Mouse (Mus musculus) forebrain, embryonic 14.5 days (tissue): ENCODE results near the gene Flywch1. TPM values are rescaled to one million over a fixed set of nuclear protein-coding genes. Genes with fewer than 3 reads are reported as not detected.
A peak's percentile ranks its signal among the peaks of the same experiment; 100 is the strongest.

Source experiments
- ATAC-seq: fragments of 200-750 bp; cut with Nextera tagmentation; 2 replicates; pipeline ENCODE4 v1.8.0; 2017; ENCODE audit warnings: mild to moderate bottlenecking, moderate library complexity
- DNase-seq: peaks from one replicate; pipeline ENCODE4 v3.0.0-alpha.2; 2015; ENCODE audit warnings: low spot score
- H3K27ac ChIP-seq: fragments of 300-500 bp; sonication (generic); 2 replicates; pipeline ENCODE4 v1.5.1; 2014; ENCODE audit warnings: low read depth, mild to moderate bottlenecking, control low read depth, low read length, moderate library complexity
- H3K27me3 ChIP-seq: fragments of 300-500 bp; sonication (generic); replicated peaks from 2 replicates; pipeline ENCODE4 v1.6.1; 2014; ENCODE audit warnings: low read length, control low read depth, mixed read lengths; ENCODE audit not compliant: control insufficient read depth, insufficient read depth
- H3K36me3 ChIP-seq: fragments of 300-500 bp; sonication (generic); 2 replicates; pipeline ENCODE4 v1.6.1; 2014; ENCODE audit warnings: low read length, control low read depth; ENCODE audit not compliant: control insufficient read depth, insufficient read depth
- H3K4me1 ChIP-seq: fragments of 300-500 bp; sonication (generic); 2 replicates; pipeline ENCODE4 v1.6.1; 2014; ENCODE audit warnings: antibody characterized with exemption, low read length, control low read depth; ENCODE audit not compliant: control insufficient read depth, insufficient read depth
- H3K4me2 ChIP-seq: fragments of 300-500 bp; sonication (generic); 2 replicates; pipeline ENCODE4 v1.6.1; 2014; ENCODE audit warnings: mild to moderate bottlenecking, control low read depth, low read length
- H3K4me3 ChIP-seq: fragments of 300-500 bp; sonication (generic); 2 replicates; pipeline ENCODE4 v1.5.1; 2014; ENCODE audit warnings: low read depth, low read length, control low read depth
- H3K9ac ChIP-seq: fragments of 300-500 bp; sonication (generic); 2 replicates; pipeline ENCODE4 v1.6.1; 2014; ENCODE audit warnings: mild to moderate bottlenecking, low read length, control low read depth, moderate library complexity
- H3K9me3 ChIP-seq: fragments of 300-500 bp; sonication (generic); replicated peaks from 2 replicates; pipeline ENCODE4 v1.6.1; 2016; ENCODE audit warnings: low read length, control low read depth, mixed read lengths; ENCODE audit not compliant: control insufficient read depth
- WGBS: fragments of 180-500 bp; shearing (Covaris S2); extraction: QIAGEN DNeasy Blood & Tissue Kit; methylation state at CpG from one replicate; pipeline ENCODE4 v1.1.7; 2014; 5-methylcytosine and 5-hydroxymethylcytosine counted together
- polyA plus RNA-seq: library from polyadenylated mRNA; unstranded; fragments of >200 nt; fragmentation: Nextera tagmentation; extraction: Ambion mirVana; gene quantifications from 2 replicates; pipeline ENCODE4 v1.2.1, GENCODE M21; 2014

Gene Flywch1
- polyA plus RNA-seq, 1 experiment from 2014 or later: 129 TPM

DNA sequence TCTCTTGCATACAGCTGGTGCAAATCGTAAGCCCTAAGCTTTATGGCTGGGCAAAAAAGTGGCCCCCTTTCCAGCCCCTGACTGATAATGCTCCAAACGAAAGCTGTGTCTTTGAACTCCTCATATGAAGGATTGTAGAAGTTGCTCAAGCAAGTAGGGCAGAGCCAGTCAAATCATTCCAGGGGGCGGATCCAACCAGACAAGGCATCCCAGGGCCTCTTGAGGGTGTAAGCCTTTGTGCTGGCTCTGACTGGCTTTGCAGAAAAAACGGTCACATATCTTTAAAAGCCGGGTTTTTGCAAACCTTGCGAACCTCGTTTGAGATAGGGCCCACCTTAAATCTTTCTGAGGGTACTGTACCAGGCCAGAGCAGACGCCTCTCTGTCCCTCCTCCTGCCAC lies 27.3 kb downstream of the Flywch1 start:
- ATAC-seq: no peak
- peaks cover 64% of the 10 kb centered on the region for H3K27me3 ChIP-seq

DNA sequence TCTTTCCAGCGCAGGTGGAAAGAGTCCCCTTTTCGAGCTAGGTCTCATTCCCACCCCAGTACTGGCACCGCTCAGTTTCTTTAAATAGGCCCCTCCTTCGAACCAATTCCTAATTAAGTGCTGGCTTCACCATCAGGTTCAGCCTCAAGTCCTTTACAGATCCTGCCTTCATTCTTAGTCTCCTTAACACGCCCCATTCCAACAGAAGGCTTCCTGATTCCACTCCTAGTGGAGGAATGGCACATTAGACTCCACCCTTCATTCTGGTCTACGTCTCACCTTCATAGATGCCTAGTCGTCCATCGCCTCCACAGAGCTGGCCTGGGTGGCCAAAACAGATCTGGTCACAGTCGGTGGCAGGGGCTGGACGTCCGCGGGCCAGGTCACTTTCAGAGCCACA lies 28.5 kb downstream of the Flywch1 start:
- ATAC-seq (no peak), DNase-seq (no peak)
- peaks cover 23% of the 10 kb centered on the region; the same call in 1 of the 2 replicates for H3K4me1 ChIP-seq
- WGBS: 64% methylated on average over 12 of the region's 12 CpGs
- no peak overlapping the region for H3K9ac ChIP-seq
- peaks cover 64% of the 10 kb centered on the region for H3K27me3 ChIP-seq
- no peak overlapping the region for H3K27ac ChIP-seq
- no peaks in the 10 kb centered on the region for H3K9me3 ChIP-seq
- peak overlapping the region; percentile 10; the same call in 1 of the 2 replicates for H3K4me3 ChIP-seq
- H3K36me3 ChIP-seq: 0 out of 2 replicates have a peak, but pooled peaks cover 2% of the 10 kb centered on the region
- no peak overlapping the region for H3K4me2 ChIP-seq

More for the DNA sequence above, 27.3 kb downstream of the Flywch1 start:
- no peak overlapping the region for H3K4me3 ChIP-seq
- no peak overlapping the region for H3K27ac ChIP-seq
- no peak overlapping the region for H3K4me2 ChIP-seq
- no peaks in the 10 kb centered on the region for H3K9me3 ChIP-seq
- 18% methylated on average over 8 of the region's 8 CpGs for WGBS
- H3K36me3 ChIP-seq: no peaks in the 10 kb centered on the region
- peaks cover 17% of the 10 kb centered on the region; the same call in 1 of the 2 replicates for H3K4me1 ChIP-seq
- H3K9ac ChIP-seq: no peak overlapping the region
- no peak for DNase-seq

DNA sequence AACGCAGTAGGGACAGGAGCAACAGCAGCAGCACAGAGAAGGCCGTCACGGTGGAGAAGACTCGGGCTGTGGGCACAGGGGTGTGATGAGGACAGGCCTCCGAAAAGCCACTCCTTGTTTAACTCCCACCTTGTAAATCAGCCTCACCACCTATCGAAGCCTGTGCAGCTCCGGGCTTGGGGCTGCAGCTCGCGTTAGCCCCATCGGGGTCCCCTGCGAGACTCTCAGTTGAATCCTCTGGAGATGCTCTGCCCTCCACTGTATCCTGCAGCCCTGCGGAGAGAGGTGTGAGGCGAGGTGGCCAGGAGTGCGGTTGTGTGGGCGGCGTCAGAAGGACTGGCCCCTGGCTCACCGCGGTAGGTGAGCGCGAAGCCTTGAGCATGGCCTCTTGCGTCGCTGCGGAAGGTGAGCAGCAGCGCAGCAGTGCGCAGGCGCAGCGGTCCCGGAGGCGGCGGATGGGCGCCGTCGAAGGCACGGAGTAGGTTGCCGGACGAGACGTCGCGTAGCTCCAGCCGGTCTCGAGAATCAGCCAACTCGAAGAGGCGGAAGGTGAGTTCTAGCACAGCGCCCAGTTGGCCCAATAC lies 29.1 kb downstream of the Flywch1 start:
- peak overlapping the region; percentile 10 for H3K4me3 ChIP-seq
- ATAC-seq: no peak
- 7% methylated on average over 44 of the region's 44 CpGs for WGBS
- peaks cover 23% of the 10 kb centered on the region; the same call in 1 of the 2 replicates for H3K4me1 ChIP-seq
- DNase-seq: peak; percentile 31
- peaks cover 59% of the 10 kb centered on the region for H3K27me3 ChIP-seq
- no peaks in the 10 kb centered on the region for H3K9me3 ChIP-seq
- H3K4me2 ChIP-seq: peak overlapping the region; percentile 43
- H3K27ac ChIP-seq: no peak overlapping the region
- peaks cover 8% of the 10 kb centered on the region; the same call in 1 of the 2 replicates for H3K36me3 ChIP-seq
- H3K9ac ChIP-seq: no peak overlapping the region

DNA sequence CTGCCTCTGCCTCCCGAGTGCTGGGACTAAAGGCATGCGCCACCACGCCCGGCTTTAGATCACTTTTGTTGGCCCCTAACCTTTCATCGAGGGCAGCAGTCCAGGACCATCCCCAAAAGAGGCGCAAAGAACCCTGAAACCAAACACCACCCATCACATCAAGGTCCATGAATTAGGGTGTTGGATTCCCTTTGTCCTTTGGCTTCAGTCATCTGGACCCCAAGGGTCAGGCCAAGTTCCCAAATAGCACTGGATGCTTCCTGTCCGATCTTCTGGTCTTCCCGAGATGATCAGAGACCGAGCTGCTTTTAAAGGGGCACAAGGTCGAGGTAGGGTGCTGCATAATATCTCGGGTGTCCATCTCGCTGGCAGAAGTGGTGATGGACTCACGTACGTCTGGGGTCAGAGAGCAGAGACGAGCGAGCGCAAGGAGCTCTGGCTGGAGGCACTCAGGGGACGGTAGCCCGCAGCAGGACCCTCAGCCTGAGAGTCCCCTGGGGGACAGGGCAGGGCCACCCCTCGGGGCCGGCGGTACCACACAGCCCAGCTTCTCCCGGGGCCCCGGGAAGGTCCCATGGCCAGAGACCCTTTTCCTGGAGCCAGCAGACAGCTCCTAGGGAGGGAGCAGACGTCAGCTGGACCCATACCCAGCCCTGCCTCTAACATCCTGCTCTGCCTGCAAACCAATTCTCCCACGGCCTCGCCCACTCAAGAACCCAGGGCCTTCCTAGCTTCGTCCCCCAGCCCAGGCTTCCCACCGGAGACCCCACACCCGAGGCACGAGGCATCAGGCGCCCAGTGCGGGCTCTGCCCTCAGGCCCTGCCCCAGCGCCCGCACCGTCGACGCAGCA lies 29.8 kb downstream of the Flywch1 start:
- peaks cover 55% of the 10 kb centered on the region for H3K27me3 ChIP-seq
- DNase-seq: no peak
- WGBS: 56% methylated on average over 37 of the region's 38 CpGs
- H3K4me3 ChIP-seq: no peak overlapping the region
- no peak overlapping the region for H3K9ac ChIP-seq
- H3K27ac ChIP-seq: no peak overlapping the region
- H3K4me1 ChIP-seq: peaks cover 23% of the 10 kb centered on the region; the same call in 1 of the 2 replicates
- H3K36me3 ChIP-seq: peaks cover 14% of the 10 kb centered on the region
- H3K9me3 ChIP-seq: no peaks in the 10 kb centered on the region
- ATAC-seq: no peak
- no peak overlapping the region for H3K4me2 ChIP-seq

DNA sequence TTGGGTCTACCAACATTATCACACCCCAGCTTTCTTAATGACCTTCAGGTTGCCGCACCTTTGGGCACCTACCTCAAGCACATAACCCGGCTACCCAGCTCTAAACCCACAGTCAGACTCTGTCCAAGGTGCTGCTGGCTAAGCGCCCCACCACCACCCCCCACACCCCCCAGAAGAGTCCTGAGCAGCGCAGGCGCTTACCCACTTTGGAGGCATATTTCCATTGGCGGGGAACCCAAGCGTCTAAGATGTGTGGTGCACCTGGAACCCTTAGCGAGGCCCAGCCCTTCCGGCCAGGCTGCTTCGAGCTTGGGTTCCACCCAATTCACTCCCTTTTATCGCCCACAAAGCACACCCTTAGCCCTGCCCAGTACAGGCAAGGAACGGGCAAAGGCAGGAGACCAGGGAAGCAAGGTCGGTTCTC lies 30.8 kb downstream of the Flywch1 start, which contains the start of gene Paqr4:
TSS of gene Paqr4 (minus strand) at position 270 of the 424 bp plus-strand sequence.
- ATAC-seq: peak; percentile 23; the same call in 1 of the 2 replicates
- H3K27me3 ChIP-seq: peaks cover 47% of the 10 kb centered on the region
- no peaks in the 10 kb centered on the region for H3K9me3 ChIP-seq
- H3K36me3 ChIP-seq: peaks cover 23% of the 10 kb centered on the region
- peak within 1 kb of the TSS; percentile 63 for H3K27ac ChIP-seq
- H3K4me1 ChIP-seq: peaks cover 19% of the 10 kb centered on the region; the same call in 1 of the 2 replicates
- H3K4me2 ChIP-seq: peak within 1 kb of the TSS; percentile 98
- no peak for DNase-seq
- peak within 1 kb of the TSS; percentile 50 for H3K4me3 ChIP-seq
- 7% methylated on average over 13 of the region's 13 CpGs for WGBS
- H3K9ac ChIP-seq: peak within 1 kb of the TSS; percentile 85

DNA sequence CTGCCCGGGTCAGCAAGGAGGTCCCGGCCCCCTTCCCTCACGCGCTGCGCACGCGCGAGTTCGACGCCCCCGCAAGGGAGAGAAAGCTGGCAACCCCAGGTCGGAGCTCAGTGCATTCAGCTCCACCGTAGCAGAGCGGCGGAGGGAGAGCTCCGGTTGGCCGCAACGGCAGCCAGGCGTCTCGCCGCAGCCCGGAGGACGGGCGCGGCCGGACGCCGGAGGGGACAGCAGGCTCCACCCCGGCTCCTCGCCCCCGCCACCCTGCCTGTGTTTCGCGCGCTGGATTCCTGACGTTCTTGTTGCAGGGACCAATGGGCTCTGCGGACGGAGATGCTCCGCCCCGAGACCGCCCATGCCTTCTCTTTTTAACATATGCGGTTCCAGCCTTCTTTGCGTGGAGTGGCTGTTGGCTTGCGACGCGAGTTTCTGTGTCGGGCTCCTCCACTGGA lies 31.2 kb downstream of the Flywch1 start:
- peak; percentile 91 for ATAC-seq
- WGBS: under 1% methylated on average over 45 of the region's 46 CpGs
- H3K9ac ChIP-seq: peak overlapping the region; percentile 85
- H3K27me3 ChIP-seq: peaks cover 44% of the 10 kb centered on the region
- DNase-seq: peak; percentile 93
- peak overlapping the region; percentile 50 for H3K4me3 ChIP-seq
- H3K4me1 ChIP-seq: peaks cover 17% of the 10 kb centered on the region; the same call in 1 of the 2 replicates
- peak overlapping the region; percentile 98 for H3K4me2 ChIP-seq
- H3K9me3 ChIP-seq: no peaks in the 10 kb centered on the region
- H3K36me3 ChIP-seq: peaks cover 27% of the 10 kb centered on the region
- H3K27ac ChIP-seq: peak overlapping the region; percentile 63

DNA sequence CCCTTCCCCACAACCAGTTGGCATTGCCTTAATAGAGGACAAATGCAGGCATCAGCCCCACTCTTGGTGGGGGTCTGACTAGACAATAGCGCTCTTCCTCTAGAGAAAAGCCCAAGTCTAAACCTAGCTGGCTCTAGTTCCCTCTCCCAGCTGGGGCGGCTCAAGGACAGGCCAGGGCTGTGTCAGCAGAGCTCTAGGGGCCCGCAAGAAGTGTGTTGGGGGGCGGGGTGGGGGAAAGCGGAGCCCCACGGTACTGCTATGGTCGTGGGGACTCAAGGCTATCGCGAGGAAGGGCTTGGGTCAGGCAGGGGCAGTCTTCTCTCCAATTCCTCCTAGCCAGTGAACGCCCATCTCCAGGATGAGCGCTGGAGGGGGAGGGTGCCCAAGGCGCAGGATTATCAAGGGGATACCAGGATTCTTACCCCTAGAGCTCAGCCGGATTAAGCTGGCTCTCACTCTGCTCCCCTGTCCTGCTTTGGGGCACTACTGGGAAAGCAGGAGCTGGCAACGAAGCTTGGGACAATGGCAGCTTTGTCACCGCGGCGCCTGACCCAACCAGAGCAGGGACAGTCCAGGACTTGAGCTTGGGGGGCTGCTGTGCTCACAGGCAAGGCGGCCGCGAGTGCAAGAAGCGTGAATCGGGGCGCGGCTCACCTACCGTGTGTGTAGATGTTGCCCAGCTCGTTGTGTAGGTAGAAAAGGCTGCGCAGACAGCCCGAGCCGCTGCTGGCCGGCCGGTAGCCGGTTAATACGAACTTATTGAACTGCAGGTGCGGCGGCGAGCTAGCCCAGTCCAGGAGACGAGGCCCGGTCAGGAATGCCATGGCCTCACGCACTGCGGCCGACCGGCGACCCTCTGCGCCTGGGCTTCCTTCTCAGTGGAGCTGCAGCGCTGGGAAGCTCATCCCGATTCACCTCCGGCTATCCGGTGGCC lies 31.9 kb downstream of the Flywch1 start:
- peak overlapping the region; percentile 63 for H3K27ac ChIP-seq
- peak; percentile 44 for DNase-seq
- H3K4me3 ChIP-seq: peak overlapping the region; percentile 50
- no peaks in the 10 kb centered on the region for H3K9me3 ChIP-seq
- peak overlapping the region; percentile 98 for H3K4me2 ChIP-seq
- under 1% methylated on average over 48 of the region's 48 CpGs for WGBS
- peak; percentile 42 for ATAC-seq
- H3K27me3 ChIP-seq: peaks cover 37% of the 10 kb centered on the region
- peak overlapping the region; percentile 85 for H3K9ac ChIP-seq
- H3K36me3 ChIP-seq: peaks cover 28% of the 10 kb centered on the region
- peaks cover 17% of the 10 kb centered on the region; the same call in 1 of the 2 replicates for H3K4me1 ChIP-seq

DNA sequence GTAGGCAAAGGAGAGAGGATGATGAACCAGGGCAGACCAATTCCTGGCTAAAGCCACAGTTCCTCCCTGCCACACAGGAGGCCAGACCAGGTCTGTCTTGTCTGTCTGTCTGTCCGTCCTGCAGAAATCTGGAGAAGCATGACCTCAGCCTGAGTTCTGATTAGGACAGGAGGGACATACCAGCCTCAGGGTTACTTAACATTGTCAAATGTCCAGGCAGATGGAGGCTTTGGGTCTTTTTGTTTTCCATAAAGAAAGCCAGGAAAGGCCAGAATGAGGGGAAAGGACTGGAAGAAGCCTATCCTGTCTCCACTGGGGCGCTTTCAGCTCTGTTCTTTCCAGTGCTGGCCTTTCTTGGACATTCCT lies 32.6 kb downstream of the Flywch1 start:
- H3K27ac ChIP-seq: no peak overlapping the region
- H3K36me3 ChIP-seq: peaks cover 28% of the 10 kb centered on the region
- DNase-seq: no peak
- H3K4me1 ChIP-seq: peaks cover 17% of the 10 kb centered on the region; the same call in 1 of the 2 replicates
- H3K4me3 ChIP-seq: peak overlapping the region; percentile 50
- H3K27me3 ChIP-seq: peaks cover 31% of the 10 kb centered on the region
- peak overlapping the region; percentile 98 for H3K4me2 ChIP-seq
- ATAC-seq: no peak
- peak overlapping the region; percentile 85 for H3K9ac ChIP-seq
- WGBS: 30% methylated on average over 2 of the region's 2 CpGs
- no peaks in the 10 kb centered on the region for H3K9me3 ChIP-seq
